Mouse (Mus musculus): ENCODE data around the gene Phc3. TPM values are rescaled to one million over a fixed set of nuclear protein-coding genes. Genes with fewer than 3 reads are reported as not detected.

Phc3 gene
- polyA plus RNA-seq, 2 experiments = 1.9 to 2.9 TPM

DNA sequence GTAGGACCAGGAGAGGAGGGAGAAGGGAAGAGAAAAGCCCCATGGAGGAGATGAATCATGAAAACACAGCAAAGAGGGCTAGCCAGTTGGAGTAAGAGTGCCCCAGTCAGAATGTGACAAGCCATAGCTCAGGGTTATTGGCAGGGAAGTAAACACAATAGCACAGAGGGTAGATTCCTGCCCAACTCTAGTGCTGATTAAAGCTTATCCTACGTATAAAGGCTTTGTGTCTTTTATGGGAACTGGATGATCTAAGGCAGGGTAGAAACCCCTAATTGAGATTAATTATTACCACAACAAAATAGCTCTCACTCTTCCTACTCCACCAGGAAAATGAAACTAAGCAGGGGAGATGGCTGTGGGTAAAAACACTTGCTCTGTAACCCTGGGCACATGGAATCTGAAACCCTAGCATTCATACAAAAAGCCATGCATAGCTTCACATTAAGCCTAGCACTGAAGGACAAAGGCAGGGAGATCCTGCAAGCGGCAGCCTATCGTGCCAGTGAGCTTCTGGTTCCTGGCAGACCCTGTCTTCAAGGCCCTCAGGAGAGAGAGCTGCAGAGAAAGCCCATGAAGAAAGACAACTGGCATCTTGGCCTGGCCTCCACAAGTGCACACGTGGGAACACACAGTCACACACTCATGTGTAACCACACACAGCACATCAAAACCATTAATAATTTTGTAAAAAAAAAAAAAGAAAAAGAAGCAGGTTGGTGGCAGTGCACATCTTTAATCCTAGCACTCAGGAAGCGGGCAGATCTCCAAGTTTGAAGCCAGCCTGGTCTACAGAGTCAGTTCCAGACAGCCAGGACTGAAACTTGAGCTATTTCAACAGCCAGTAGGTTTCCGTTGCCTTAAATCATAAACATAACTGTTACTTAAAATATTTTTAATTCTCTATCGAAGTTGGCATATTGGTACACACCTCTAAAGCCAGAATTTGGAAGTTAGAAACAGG is 9.1 kb downstream of the Phc3 start:
- no peak overlapping the region for H3K4me2 ChIP-seq (ENCODE audit: low read depth)
- H3K4me1 ChIP-seq (replicated peaks; ENCODE audit: control insufficient read depth in 2 of 2, insufficient read depth in 2 of 2, low read length in 1 of 2) = no peaks in the 10 kb centered on the region
- H3K27me3 ChIP-seq (ENCODE audit: control insufficient read depth, insufficient read depth, low read length) = no peaks in the 10 kb centered on the region
- H3K9me3 ChIP-seq (ENCODE audit: control insufficient read depth, low read length) = no peaks in the 10 kb centered on the region
- no peak overlapping the region for H3K27ac ChIP-seq
- DNase-seq (ENCODE audit: low read depth in 3 of 3, low spot score in 3 of 3) (no peak), ATAC-seq (ENCODE audit: insufficient read depth) (no peak)
- no peak overlapping the region for H3K4me3 ChIP-seq (ENCODE audit: insufficient read depth in 1 of 2, low read depth in 2 of 2, low read length in 2 of 2)
- TF ChIP-seq EP300 (IDR thresholded peaks at IDR 0.05; ENCODE audit: low read depth) (no peak), CTCF (IDR thresholded peaks at IDR 0.05; ENCODE audit: low read depth) (no peak)
- H3K36me3 ChIP-seq (replicated peaks; ENCODE audit: control insufficient read depth, insufficient read depth, low read depth) = peaks cover 33% of the 10 kb centered on the region
- 76% methylated on average over 7 of the region's 7 CpGs for WGBS (ENCODE audit: insufficient replicate concordance)
- H3K9ac ChIP-seq (replicated peaks) = no peak overlapping the region

DNA sequence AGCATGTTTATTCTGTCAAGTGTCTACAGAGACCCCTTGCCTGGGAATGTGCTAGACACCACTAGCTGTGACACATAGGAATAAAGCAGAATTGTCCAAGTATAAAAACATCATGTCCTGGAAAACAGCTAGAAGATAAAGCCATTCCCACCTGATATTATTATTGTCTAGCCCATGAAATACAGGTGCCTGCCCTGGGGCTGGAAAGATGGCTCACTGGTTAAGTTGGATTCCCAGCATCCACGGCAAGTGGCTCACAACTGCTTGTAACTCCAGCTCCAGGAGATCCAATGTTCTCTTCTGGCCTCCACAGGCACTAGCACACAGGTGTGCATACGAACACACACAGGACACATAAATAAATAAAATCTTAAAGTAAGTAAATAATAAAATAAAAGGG is 10.5 kb downstream of the Phc3 start:
- H3K27me3 ChIP-seq (ENCODE audit: control insufficient read depth, insufficient read depth, low read length) = no peaks in the 10 kb centered on the region
- no peak overlapping the region for H3K4me2 ChIP-seq (ENCODE audit: low read depth)
- H3K9me3 ChIP-seq (ENCODE audit: control insufficient read depth, low read length) = no peaks in the 10 kb centered on the region
- no peak overlapping the region for H3K27ac ChIP-seq
- H3K36me3 ChIP-seq (replicated peaks; ENCODE audit: control insufficient read depth, insufficient read depth, low read depth) = peaks cover 26% of the 10 kb centered on the region
- 78% methylated on average over 2 of the region's 2 CpGs for WGBS (ENCODE audit: insufficient replicate concordance)
- ATAC-seq (ENCODE audit: insufficient read depth) (no peak), DNase-seq (ENCODE audit: low read depth in 3 of 3, low spot score in 3 of 3) (no peak)
- H3K9ac ChIP-seq (replicated peaks) = no peak overlapping the region
- H3K4me3 ChIP-seq (ENCODE audit: insufficient read depth in 1 of 2, low read depth in 2 of 2, low read length in 2 of 2) = no peak overlapping the region
- no peaks in the 10 kb centered on the region for H3K4me1 ChIP-seq (replicated peaks; ENCODE audit: control insufficient read depth in 2 of 2, insufficient read depth in 2 of 2, low read length in 1 of 2)
- TF ChIP-seq CTCF (IDR thresholded peaks at IDR 0.05; ENCODE audit: low read depth) (no peak), EP300 (IDR thresholded peaks at IDR 0.05; ENCODE audit: low read depth) (no peak)

DNA sequence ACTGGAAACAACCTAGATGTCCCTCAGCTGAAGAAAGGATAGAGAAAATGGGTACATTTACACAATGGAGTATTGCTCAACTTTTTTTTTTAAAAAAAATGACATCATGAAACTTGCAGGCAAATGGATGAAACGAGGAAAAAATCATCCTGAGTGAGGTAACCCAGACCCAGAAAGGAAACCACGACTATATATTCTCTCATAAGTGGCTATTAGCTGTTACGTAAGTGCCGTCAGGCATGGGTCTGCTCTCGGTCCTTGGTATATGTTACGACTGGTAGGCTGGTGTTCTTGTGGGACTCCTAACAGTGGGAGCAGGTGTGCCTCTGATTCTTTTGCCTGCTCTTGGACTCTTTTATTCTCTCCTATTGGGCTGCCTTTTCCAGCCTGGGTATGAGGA is 12.9 kb downstream of the Phc3 start:
- 71% methylated on average over 6 of the region's 6 CpGs for WGBS (ENCODE audit: insufficient replicate concordance)
- no peak for ATAC-seq (ENCODE audit: insufficient read depth)
- no peak for TF ChIP-seq CTCF (IDR thresholded peaks at IDR 0.05; ENCODE audit: low read depth)

DNA sequence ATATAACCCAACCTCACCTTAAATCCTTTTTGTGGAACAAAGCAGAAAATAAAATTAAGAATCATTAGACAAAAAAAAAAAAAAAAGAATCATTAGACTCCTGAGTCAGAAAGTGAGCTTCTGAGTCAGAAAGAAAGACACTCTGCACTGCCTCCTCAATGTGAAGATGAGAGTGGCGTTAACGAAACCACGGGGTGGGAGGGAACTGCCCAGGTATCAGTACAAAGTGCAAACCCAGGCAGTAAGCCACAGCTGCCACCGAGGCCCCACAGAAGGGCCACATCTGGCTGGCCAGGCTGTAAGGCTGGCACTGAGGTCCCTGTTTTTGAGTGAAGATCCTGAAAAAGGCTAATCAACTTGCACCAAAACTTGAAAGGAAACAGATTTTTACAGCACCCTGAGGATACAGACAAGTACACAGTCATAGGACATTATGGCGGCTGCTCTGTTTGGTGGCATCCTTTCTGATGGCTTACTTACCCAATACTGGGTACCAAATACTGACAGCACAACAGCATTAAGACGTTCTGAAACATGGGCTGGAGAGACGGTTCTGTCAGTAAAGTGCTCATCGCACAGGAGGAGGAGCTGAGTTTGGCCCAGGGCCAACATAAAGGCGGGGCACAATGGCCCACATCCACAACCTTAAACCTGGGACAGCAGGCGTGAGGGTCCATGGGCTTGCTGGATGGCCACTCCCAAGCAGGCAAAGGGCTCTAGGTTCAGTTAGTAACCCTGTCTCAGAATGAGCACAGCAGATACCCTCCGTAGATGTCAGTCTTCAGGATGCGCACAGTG is 16.7 kb downstream of the Phc3 start:
- no peak for ATAC-seq (ENCODE audit: insufficient read depth)
- no peaks in the 10 kb centered on the region for H3K9me3 ChIP-seq (ENCODE audit: control insufficient read depth, low read length)
- H3K4me3 ChIP-seq (ENCODE audit: insufficient read depth in 1 of 2, low read depth in 2 of 2, low read length in 2 of 2) = no peak overlapping the region
- TF ChIP-seq EP300 (IDR thresholded peaks at IDR 0.05; ENCODE audit: low read depth) = no peak
- TF ChIP-seq CTCF (IDR thresholded peaks at IDR 0.05; ENCODE audit: low read depth) = no peak
- H3K27me3 ChIP-seq (ENCODE audit: control insufficient read depth, insufficient read depth, low read length) = no peaks in the 10 kb centered on the region
- H3K27ac ChIP-seq = no peak overlapping the region
- WGBS (ENCODE audit: insufficient replicate concordance) = 66% methylated on average over 12 of the region's 12 CpGs
- H3K4me1 ChIP-seq (replicated peaks; ENCODE audit: control insufficient read depth in 2 of 2, insufficient read depth in 2 of 2, low read length in 1 of 2) = no peaks in the 10 kb centered on the region
- H3K36me3 ChIP-seq (replicated peaks; ENCODE audit: control insufficient read depth, insufficient read depth, low read depth) = peaks cover 4% of the 10 kb centered on the region
- H3K4me2 ChIP-seq (ENCODE audit: low read depth) = no peak overlapping the region
- no peak overlapping the region for H3K9ac ChIP-seq (replicated peaks)
- DNase-seq (ENCODE audit: low read depth in 3 of 3, low spot score in 3 of 3) = no peak

More for the DNA sequence above, 12.9 kb downstream of the Phc3 start:
- no peak for DNase-seq (ENCODE audit: low read depth in 3 of 3, low spot score in 3 of 3)
- peaks cover 12% of the 10 kb centered on the region for H3K36me3 ChIP-seq (replicated peaks; ENCODE audit: control insufficient read depth, insufficient read depth, low read depth)
- no peaks in the 10 kb centered on the region for H3K27me3 ChIP-seq (ENCODE audit: control insufficient read depth, insufficient read depth, low read length)
- no peak overlapping the region for H3K27ac ChIP-seq
- no peak overlapping the region for H3K4me3 ChIP-seq (ENCODE audit: insufficient read depth in 1 of 2, low read depth in 2 of 2, low read length in 2 of 2)
- no peak overlapping the region for H3K9ac ChIP-seq (replicated peaks)
- H3K4me1 ChIP-seq (replicated peaks; ENCODE audit: control insufficient read depth in 2 of 2, insufficient read depth in 2 of 2, low read length in 1 of 2) = no peaks in the 10 kb centered on the region
- H3K9me3 ChIP-seq (ENCODE audit: control insufficient read depth, low read length) = no peaks in the 10 kb centered on the region
- no peak overlapping the region for H3K4me2 ChIP-seq (ENCODE audit: low read depth)

DNA sequence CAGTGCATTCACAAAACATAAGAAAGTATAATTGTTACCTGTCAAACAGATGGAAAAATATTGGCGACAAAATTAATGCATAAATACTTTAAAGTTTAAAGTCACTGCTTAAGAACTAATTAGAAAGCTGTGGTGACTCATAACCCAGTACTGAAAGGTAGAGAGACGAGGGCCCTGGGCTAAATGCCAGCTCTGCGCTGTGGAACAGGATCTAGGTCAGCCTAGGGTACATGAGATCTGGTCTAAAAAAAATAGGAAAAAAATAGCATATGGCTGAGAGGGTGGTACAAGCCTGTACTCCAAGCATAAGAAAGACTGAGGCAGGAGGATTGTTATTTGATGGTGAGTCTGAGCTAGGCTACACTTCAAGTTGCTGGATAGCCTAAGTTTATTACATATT is 17.6 kb downstream of the Phc3 start:
- H3K4me1 ChIP-seq (replicated peaks; ENCODE audit: control insufficient read depth in 2 of 2, insufficient read depth in 2 of 2, low read length in 1 of 2) = no peaks in the 10 kb centered on the region
- H3K27ac ChIP-seq = no peak overlapping the region
- H3K36me3 ChIP-seq (replicated peaks; ENCODE audit: control insufficient read depth, insufficient read depth, low read depth) = peaks cover 5% of the 10 kb centered on the region
- no peaks in the 10 kb centered on the region for H3K27me3 ChIP-seq (ENCODE audit: control insufficient read depth, insufficient read depth, low read length)
- H3K9ac ChIP-seq (replicated peaks) = no peak overlapping the region
- no peaks in the 10 kb centered on the region for H3K9me3 ChIP-seq (ENCODE audit: control insufficient read depth, low read length)
- no peak for TF ChIP-seq CTCF (IDR thresholded peaks at IDR 0.05; ENCODE audit: low read depth)
- no peak for TF ChIP-seq EP300 (IDR thresholded peaks at IDR 0.05; ENCODE audit: low read depth)
- ATAC-seq (ENCODE audit: insufficient read depth) = no peak
- H3K4me3 ChIP-seq (ENCODE audit: insufficient read depth in 1 of 2, low read depth in 2 of 2, low read length in 2 of 2) = no peak overlapping the region
- H3K4me2 ChIP-seq (ENCODE audit: low read depth) = no peak overlapping the region
- 82% methylated on average over 3 of the region's 3 CpGs for WGBS (ENCODE audit: insufficient replicate concordance)
- no peak for DNase-seq (ENCODE audit: low read depth in 3 of 3, low spot score in 3 of 3)

All from liver, embryonic 14.5 days (tissue).